Mouse (Mus musculus) CH12F3 (cell line): ENCODE measurements around the gene Gm14393.
"Not testable (repeated sequence)": the region's sequence is repeated elsewhere in the genome, so short reads cannot be mapped to it uniquely, and the experiment has no call there.

ENCODE experiments used
- in situ Hi-C: fragments of 300-500 bp; cut with MboI; formaldehyde crosslinking; loops from 2 replicates; pipeline ENCODE4 v1.14.3; 2020; ENCODE audit warnings: low sequenced_read_pairs

Gene Gm14393

DNA sequence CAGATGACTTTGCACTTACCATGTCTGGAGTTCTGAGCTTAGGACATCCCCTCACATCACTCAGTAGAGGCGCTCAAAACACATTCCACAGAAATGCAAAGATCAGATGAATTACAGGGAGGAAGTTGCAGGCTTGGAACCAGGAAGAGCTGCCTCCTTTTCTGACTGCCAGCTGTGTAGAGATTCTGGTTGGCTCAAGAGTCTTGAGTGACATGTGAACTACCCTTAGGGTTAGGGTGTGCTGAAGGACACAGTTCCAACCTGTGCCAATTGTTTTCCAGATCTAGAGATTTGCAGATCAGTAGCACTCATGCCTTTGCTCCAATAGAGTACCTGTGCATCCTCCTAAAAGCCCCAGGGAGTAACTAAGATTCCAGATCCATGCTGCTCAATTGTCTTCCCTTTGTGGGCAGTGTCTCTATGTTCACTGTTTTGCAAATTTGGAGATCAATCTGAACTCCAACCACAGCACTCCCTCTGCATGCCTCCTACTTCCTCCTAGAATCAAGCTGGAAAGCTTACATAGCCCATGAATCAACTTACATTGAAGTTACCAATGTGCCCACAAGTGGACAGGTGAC, at the start of gene Gm14393:
Gm14393 (minus strand) TSS at position 101 of the 581 bp plus-strand sequence.
- in situ Hi-C loops, result not testable (repeated sequence)

DNA sequence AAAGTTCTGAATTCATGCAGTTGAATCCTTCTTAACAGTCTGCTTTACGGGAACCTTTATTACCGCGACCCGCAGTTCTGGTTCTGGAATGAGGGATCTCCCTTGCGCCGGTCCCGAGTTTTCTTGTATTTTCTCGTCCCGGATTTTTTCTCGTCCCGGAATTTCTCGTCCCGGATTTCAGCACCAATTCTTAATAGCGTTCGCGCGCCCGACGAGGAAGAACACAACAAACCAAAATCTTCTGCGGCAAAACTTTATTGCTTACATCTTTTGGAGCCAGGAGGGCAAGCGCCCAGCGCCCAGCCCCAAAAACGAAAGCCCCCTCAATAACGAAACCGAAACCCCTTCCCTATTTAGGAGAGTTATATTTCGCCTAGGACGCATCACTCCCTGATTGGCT, 23.3 kb downstream of the Gm14393 start:
- in situ Hi-C loops, result not testable (repeated sequence)
